Mouse (Mus musculus) ES-Bruce4 (cell line): ENCODE measurements around the gene Cst3.

ENCODE experiments used
- CTCF ChIP-seq: IDR thresholded peaks from one replicate; pipeline ENCODE4 v1.8.1; 2011; ENCODE audit warnings: low read depth, low read length
- EP300 ChIP-seq: IDR thresholded peaks from 2 replicates; pipeline ENCODE4 v1.6.1; 2011; ENCODE audit warnings: low read depth, low read length; ENCODE audit not compliant: insufficient read depth
- POLR2A ChIP-seq: IDR thresholded peaks from one replicate; pipeline ENCODE4 v1.8.1; 2011; ENCODE audit warnings: low read length; ENCODE audit not compliant: insufficient read depth

GRCm38 (mm10) chr2:148851116-148851906, 24.2 kb downstream of the Cst3 start:
- TF ChIP-seq CTCF = peak; percentile 26
- TF ChIP-seq EP300 = no peak
- no peak for TF ChIP-seq POLR2A
